Comparison of ENCODE assay signal across 17 mouse cellular contexts in the genomic region with DNA sequence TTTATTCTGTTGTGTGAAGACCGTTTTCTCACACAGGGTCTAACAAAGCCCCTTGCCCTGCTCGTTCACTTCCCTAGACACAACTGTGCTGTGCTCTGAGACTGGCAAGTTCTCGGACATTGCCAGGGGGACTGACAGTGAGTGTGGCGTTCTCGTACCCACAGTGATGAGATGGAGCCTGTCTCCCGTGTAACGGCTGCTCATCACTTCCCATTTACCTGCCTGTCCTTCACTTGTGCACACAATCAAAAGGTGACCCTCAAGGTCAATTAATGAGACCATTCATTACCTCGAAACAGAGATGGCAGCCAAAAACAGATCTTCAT.
A peak's percentile ranks its signal among the peaks of the same experiment; 100 is the strongest.
DNase-seq lines count a peak whose midpoint lies in the region; ATAC-seq lines count a peak whose summit lies in the region.
"Had no signal": no experiment of that assay in that cellular context is flagged by ENCODE, and none has a peak within 500 bp of the region (broad histone marks: within the 10 kb centered on the region; RNA-seq: fewer than 3 reads in every experiment).

No protein-coding gene starts in this region.

- no peaks in the 10 kb centered on the region for H3K9me3 ChIP-seq in forebrain, embryonic 11.5 days (ENCODE audit: control insufficient read depth, low read length)
- no peaks in the 10 kb centered on the region for H3K9me3 ChIP-seq in forebrain, embryonic 10.5 days
- H3K9me3 ChIP-seq in kidney, embryonic 16.5 days (ENCODE audit: low read length) = no peaks in the 10 kb centered on the region
- H3K9me3 ChIP-seq in forebrain, embryonic 15.5 days = no peaks in the 10 kb centered on the region
- H3K9me3 ChIP-seq in neural tube, embryonic 13.5 days = no peaks in the 10 kb centered on the region
- no peaks in the 10 kb centered on the region for H3K9me3 ChIP-seq in heart, embryonic 12.5 days (replicated peaks)
- H3K9me3 ChIP-seq: embryonic facial prominence, embryonic 12.5 days; heart, embryonic 15.5 days; liver, embryonic 12.5 days had no signal

- peaks cover 4% of the 10 kb centered on the region; the same call in 1 of the 2 replicates for H3K4me1 ChIP-seq in forebrain, embryonic 11.5 days (replicated peaks; ENCODE audit: control insufficient read depth, insufficient read depth, low read length)
- peaks cover 22% of the 10 kb centered on the region for H3K4me1 ChIP-seq in forebrain, embryonic 10.5 days
- 0 out of 2 replicates have a peak, but pooled peaks cover 7% of the 10 kb centered on the region for H3K4me1 ChIP-seq in kidney, embryonic 16.5 days (ENCODE audit: insufficient read depth, low read length)
- no peaks in the 10 kb centered on the region for H3K4me1 ChIP-seq in forebrain, embryonic 15.5 days
- H3K4me1 ChIP-seq in neural tube, embryonic 13.5 days (replicated peaks) = peaks cover 20% of the 10 kb centered on the region
- H3K4me1 ChIP-seq in heart, embryonic 12.5 days (replicated peaks) = no peaks in the 10 kb centered on the region
- H3K4me1 ChIP-seq: embryonic facial prominence, embryonic 12.5 days; heart, embryonic 15.5 days; liver, embryonic 12.5 days had no signal

- no peak overlapping the region for H3K4me2 ChIP-seq in forebrain, embryonic 11.5 days (ENCODE audit: low read depth, low read length, severe bottlenecking)
- no peak overlapping the region for H3K4me2 ChIP-seq in kidney, embryonic 16.5 days (replicated peaks; ENCODE audit: low read depth, low read length)
- H3K4me2 ChIP-seq in forebrain, embryonic 15.5 days (replicated peaks) = no peak overlapping the region
- H3K4me2 ChIP-seq in neural tube, embryonic 13.5 days = no peak overlapping the region; the same call in 1 of the 2 replicates
- no peak overlapping the region for H3K4me2 ChIP-seq in heart, embryonic 12.5 days
- H3K4me2 ChIP-seq: embryonic facial prominence, embryonic 12.5 days; heart, embryonic 15.5 days; liver, embryonic 12.5 days; lung, embryonic 14.5 days had no signal

- peak; percentile 59; the same call in 1 of the 2 replicates for ATAC-seq in forebrain, embryonic 11.5 days (replicated peaks; ENCODE audit: low FRiP score)
- ATAC-seq in kidney, embryonic 16.5 days (ENCODE audit: low FRiP score, low TSS enrichment) = 0 out of 2 replicates have a peak, but pooled peaks have one; percentile 39
- peak; percentile 60; the same call in 1 of the 2 replicates for ATAC-seq in forebrain, embryonic 15.5 days (replicated peaks)
- ATAC-seq in neural tube, embryonic 13.5 days (ENCODE audit: low read depth) = no peak; the same call in 1 of the 2 replicates
- no peak for ATAC-seq in heart, embryonic 12.5 days (ENCODE audit: insufficient number of reproducible peaks, low FRiP score)
- ATAC-seq: liver, embryonic 12.5 days had no signal

- no peak overlapping the region for H3K9ac ChIP-seq in forebrain, embryonic 11.5 days (ENCODE audit: low read length)
- no peak overlapping the region for H3K9ac ChIP-seq in kidney, embryonic 16.5 days (replicated peaks; ENCODE audit: low read length)
- H3K9ac ChIP-seq in forebrain, embryonic 15.5 days (replicated peaks) = no peak overlapping the region
- no peak overlapping the region for H3K9ac ChIP-seq in neural tube, embryonic 13.5 days
- H3K9ac ChIP-seq in heart, embryonic 12.5 days = no peak overlapping the region
- H3K9ac ChIP-seq: embryonic facial prominence, embryonic 12.5 days; heart, embryonic 15.5 days; liver, embryonic 12.5 days; lung, embryonic 14.5 days had no signal

- DNase-seq in forebrain, embryonic 11.5 days (ENCODE audit: low spot score) = no peak
- DNase-seq in forebrain, embryonic 10.5 days (ENCODE audit: extremely low spot score, low spot score) = no peak
- DNase-seq in kidney, postnatal 36 days = no peak
- no peak for DNase-seq in frontal cortex, adult 2 months (ENCODE audit: extremely low spot score in 1 of 2, low spot score in 1 of 2)
- DNase-seq: cerebellum, postnatal 14 days; heart, adult 11 months; kidney, adult 18-20 months; lung, embryonic 14.5 days; lung, postnatal 4 days; right cerebral cortex, postnatal 25 days had no signal

- no peak overlapping the region for H3K4me3 ChIP-seq in forebrain, embryonic 11.5 days (ENCODE audit: low read depth, low read length)
- H3K4me3 ChIP-seq in forebrain, embryonic 10.5 days = no peak overlapping the region
- no peak overlapping the region for H3K4me3 ChIP-seq in kidney, embryonic 16.5 days (ENCODE audit: low read length)
- H3K4me3 ChIP-seq in forebrain, embryonic 15.5 days = no peak overlapping the region
- H3K4me3 ChIP-seq in neural tube, embryonic 13.5 days = no peak overlapping the region
- H3K4me3 ChIP-seq in heart, embryonic 12.5 days = no peak overlapping the region
- H3K4me3 ChIP-seq: embryonic facial prominence, embryonic 12.5 days; heart, embryonic 15.5 days; liver, embryonic 12.5 days had no signal

- WGBS in forebrain, embryonic 11.5 days = 52% methylated on average over 8 of the region's 8 CpGs
- 61% methylated on average over 8 of the region's 8 CpGs for WGBS in forebrain, embryonic 10.5 days
- 51% methylated on average over 8 of the region's 8 CpGs for WGBS in kidney, embryonic 16.5 days
- 39% methylated on average over 8 of the region's 8 CpGs for WGBS in forebrain, embryonic 15.5 days
- 21% methylated on average over 8 of the region's 8 CpGs for WGBS in neural tube, embryonic 13.5 days
- 74% methylated on average over 8 of the region's 8 CpGs for WGBS in heart, embryonic 12.5 days

- no peak overlapping the region for H3K27ac ChIP-seq in forebrain, embryonic 11.5 days (ENCODE audit: low read depth, low read length)
- no peak overlapping the region for H3K27ac ChIP-seq in forebrain, embryonic 10.5 days
- 0 out of 2 replicates have a peak overlapping the region, but pooled peaks have one; percentile 10 for H3K27ac ChIP-seq in kidney, embryonic 16.5 days (ENCODE audit: low read length)
- no peak overlapping the region for H3K27ac ChIP-seq in forebrain, embryonic 15.5 days (replicated peaks)
- H3K27ac ChIP-seq in neural tube, embryonic 13.5 days (replicated peaks) = peak overlapping the region; percentile 52
- no peak overlapping the region for H3K27ac ChIP-seq in heart, embryonic 12.5 days (ENCODE audit: poor library complexity, severe bottlenecking)
- H3K27ac ChIP-seq: embryonic facial prominence, embryonic 12.5 days; heart, embryonic 15.5 days; liver, embryonic 12.5 days had no signal

- H3K36me3 ChIP-seq in forebrain, embryonic 11.5 days (ENCODE audit: control insufficient read depth, insufficient read depth, low read length) = no peaks in the 10 kb centered on the region
- no peaks in the 10 kb centered on the region for H3K36me3 ChIP-seq in forebrain, embryonic 10.5 days (replicated peaks)
- no peaks in the 10 kb centered on the region for H3K36me3 ChIP-seq in kidney, embryonic 16.5 days (ENCODE audit: insufficient read depth, low read length)
- H3K36me3 ChIP-seq in forebrain, embryonic 15.5 days = no peaks in the 10 kb centered on the region
- no peaks in the 10 kb centered on the region for H3K36me3 ChIP-seq in neural tube, embryonic 13.5 days
- H3K36me3 ChIP-seq in heart, embryonic 12.5 days = no peaks in the 10 kb centered on the region
- H3K36me3 ChIP-seq: embryonic facial prominence, embryonic 12.5 days; heart, embryonic 15.5 days; liver, embryonic 12.5 days had no signal

- no peaks in the 10 kb centered on the region for H3K27me3 ChIP-seq in forebrain, embryonic 11.5 days (ENCODE audit: control insufficient read depth, insufficient read depth, low read length)
- peaks cover 39% of the 10 kb centered on the region for H3K27me3 ChIP-seq in forebrain, embryonic 10.5 days (ENCODE audit: poor library complexity, severe bottlenecking)
- H3K27me3 ChIP-seq in kidney, embryonic 16.5 days (ENCODE audit: insufficient read depth, low read length) = no peaks in the 10 kb centered on the region
- no peaks in the 10 kb centered on the region for H3K27me3 ChIP-seq in forebrain, embryonic 15.5 days
- no peaks in the 10 kb centered on the region for H3K27me3 ChIP-seq in neural tube, embryonic 13.5 days
- H3K27me3 ChIP-seq in heart, embryonic 12.5 days (replicated peaks) = no peaks in the 10 kb centered on the region
- H3K27me3 ChIP-seq: embryonic facial prominence, embryonic 12.5 days; heart, embryonic 15.5 days; liver, embryonic 12.5 days had no signal

Comparison
In these comparisons a context has a peak if more than half of its experiments do, and no peak if none do; other contexts are left out.
1. ATAC-seq: peak in forebrain, embryonic 11.5 days (single experiment), kidney, embryonic 16.5 days (single experiment) and forebrain, embryonic 15.5 days (single experiment); none in neural tube, embryonic 13.5 days (single experiment) and heart, embryonic 12.5 days (single experiment).
2. H3K27ac ChIP-seq: peak in kidney, embryonic 16.5 days (single experiment) and neural tube, embryonic 13.5 days (single experiment); none in forebrain, embryonic 11.5 days (single experiment), forebrain, embryonic 10.5 days (single experiment), forebrain, embryonic 15.5 days (single experiment) and heart, embryonic 12.5 days (single experiment).